Mouse (Mus musculus): ENCODE measurements around the gene Keg1.

Gene Keg1

GRCm38 (mm10) chr19:12762212-12763130 is 66.9 kb downstream of the Keg1 start:
- in situ Hi-C loops (cut with MboI; ENCODE audit: low sequenced_read_pairs) = loop anchor here (10.0 kb wide), 1 partner anchor 62 kb away; no protein-coding TSS in a partner anchor

GRCm38 (mm10) chr19:12765308-12765707 is 69.7 kb downstream of the Keg1 start, which contains the start of gene Cntf:
Cntf (minus strand) TSS chr19:12765632.
- in situ Hi-C loops (cut with MboI; ENCODE audit: low sequenced_read_pairs) = loop anchor here (10.0 kb wide), 1 partner anchor 59 kb away; no protein-coding TSS in a partner anchor

Measured in CH12F3 (cell line).